Mouse (Mus musculus) heart, embryonic 10.5 days (tissue): ENCODE measurements at regions not wholly inside any gene's neighbourhood (a gene's known extent, or its start where the extent isn't known, plus 50 kb on each side); places are given as distances from the start of the nearest gene placed in this dataset.
"Not testable (repeated sequence)": the region's sequence is repeated elsewhere in the genome, so short reads cannot be mapped to it uniquely, and the experiment has no call there.

Experiments used
- DNase-seq: peaks from one replicate; pipeline ENCODE4 v3.0.0-alpha.2; 2017; ENCODE audit warnings: low spot score
- H3K27ac ChIP-seq: fragments of 300-500 bp; sonication (generic); 2 replicates; pipeline ENCODE4 v1.5.1; 2016; ENCODE audit warnings: mild to moderate bottlenecking
- H3K27me3 ChIP-seq: fragments of 300-500 bp; sonication (generic); 2 replicates; pipeline ENCODE4 v1.6.1; 2016; ENCODE audit warnings: mild to moderate bottlenecking; ENCODE audit not compliant: poor library complexity, insufficient read depth, severe bottlenecking
- H3K36me3 ChIP-seq: fragments of 300-500 bp; sonication (generic); 2 replicates; pipeline ENCODE4 v1.6.1; 2016; ENCODE audit warnings: mild to moderate bottlenecking, moderate library complexity
- H3K4me1 ChIP-seq: fragments of 300-500 bp; sonication (generic); 2 replicates; pipeline ENCODE4 v1.6.1; 2016; ENCODE audit warnings: mild to moderate bottlenecking
- H3K4me3 ChIP-seq: fragments of 300-500 bp; sonication (generic); 2 replicates; pipeline ENCODE4 v1.5.1; 2016; ENCODE audit warnings: mild to moderate bottlenecking, moderate library complexity
- H3K9me3 ChIP-seq: fragments of 300-500 bp; sonication (generic); 2 replicates; pipeline ENCODE4 v1.6.1; 2016; ENCODE audit warnings: mild to moderate bottlenecking, moderate library complexity
- WGBS: fragments of 180-500 bp; shearing (Covaris S2); methylation state at CpG from one replicate; pipeline ENCODE4 v1.1.7; 2016; 5-methylcytosine and 5-hydroxymethylcytosine counted together

GRCm38 (mm10) chr8:8965983-8966657, 275.8 kb upstream of the Arglu1 start:
- Histone ChIP-seq H3K4me3 (no peak overlapping the region), H3K27me3 (no peaks in the 10 kb centered on the region), H3K36me3 (no peaks in the 10 kb centered on the region), H3K9me3 (no peaks in the 10 kb centered on the region), H3K4me1 (peaks cover 9% of the 10 kb centered on the region), H3K27ac (no peak overlapping the region)
- no peak for DNase-seq
- WGBS: 38% methylated on average over 10 of the region's 10 CpGs

GRCm38 (mm10) chr8:8960221-8960620, 269.9 kb upstream of the Arglu1 start:
- DNase-seq: no peak
- Histone ChIP-seq H3K27ac (no peak overlapping the region), H3K9me3 (no peaks in the 10 kb centered on the region), H3K36me3 (no peaks in the 10 kb centered on the region), H3K27me3 (no peaks in the 10 kb centered on the region), H3K4me3 (no peak overlapping the region), H3K4me1 (peaks cover 4% of the 10 kb centered on the region)
- 73% methylated on average over 3 of the region's 3 CpGs for WGBS

GRCm38 (mm10) chr8:8959787-8960093, 269.4 kb upstream of the Arglu1 start:
- H3K27ac ChIP-seq: no peak overlapping the region
- no peaks in the 10 kb centered on the region for H3K9me3 ChIP-seq
- DNase-seq: no peak
- H3K27me3 ChIP-seq: no peaks in the 10 kb centered on the region
- H3K36me3 ChIP-seq: no peaks in the 10 kb centered on the region
- 45% methylated on average over 1 of the region's 1 CpGs for WGBS
- H3K4me3 ChIP-seq: no peak overlapping the region
- peaks cover 4% of the 10 kb centered on the region for H3K4me1 ChIP-seq

- Histone ChIP-seq H3K27me3 (no peaks in the 10 kb centered on the region), H3K36me3 (no peaks in the 10 kb centered on the region), H3K4me1 (peaks cover 4% of the 10 kb centered on the region), H3K27ac (0 out of 2 replicates have a peak overlapping the region, but pooled peaks have one; percentile 10), H3K9me3 (no peaks in the 10 kb centered on the region), H3K4me3 (no peak overlapping the region)
- WGBS: 65% methylated on average over 8 of the region's 8 CpGs
- DNase-seq: no peak
These were observed 268.9 kb upstream of the Arglu1 start for GRCm38 (mm10) chr8:8959021-8959786.

GRCm38 (mm10) chr8:8958140-8958539, 267.8 kb upstream of the Arglu1 start:
- H3K27me3 ChIP-seq, H3K9me3 ChIP-seq, H3K4me1 ChIP-seq, H3K27ac ChIP-seq, H3K4me3 ChIP-seq, H3K36me3 ChIP-seq: not testable (repeated sequence)
- 67% methylated on average over 8 of the region's 8 CpGs for WGBS
- peak; percentile 31 for DNase-seq

GRCm38 (mm10) chr8:8952212-8952611, 261.9 kb upstream of the Arglu1 start:
- Histone ChIP-seq H3K9me3 (no peaks in the 10 kb centered on the region), H3K4me1 (peaks cover 10% of the 10 kb centered on the region; the same call in 1 of the 2 replicates), H3K36me3 (no peaks in the 10 kb centered on the region), H3K27ac (no peak overlapping the region; the same call in 1 of the 2 replicates), H3K4me3 (no peak overlapping the region), H3K27me3 (no peaks in the 10 kb centered on the region)
- no peak for DNase-seq
- 20% methylated on average over 4 of the region's 4 CpGs for WGBS

GRCm38 (mm10) chr8:8951186-8951585, 260.9 kb upstream of the Arglu1 start:
- 42% methylated on average over 9 of the region's 9 CpGs for WGBS
- peak; percentile 52 for DNase-seq
- Histone ChIP-seq H3K4me1 (peaks cover 10% of the 10 kb centered on the region; the same call in 1 of the 2 replicates), H3K27ac (no peak overlapping the region), H3K36me3 (no peaks in the 10 kb centered on the region), H3K4me3 (no peak overlapping the region), H3K27me3 (0 out of 2 replicates have a peak, but pooled peaks cover 5% of the 10 kb centered on the region), H3K9me3 (no peaks in the 10 kb centered on the region)

- peak; percentile 68 for DNase-seq
- H3K4me1 ChIP-seq: peaks cover 10% of the 10 kb centered on the region; the same call in 1 of the 2 replicates
- no peak overlapping the region for H3K4me3 ChIP-seq
- 21% methylated on average over 7 of the region's 7 CpGs for WGBS
- H3K36me3 ChIP-seq: no peaks in the 10 kb centered on the region
- no peaks in the 10 kb centered on the region for H3K9me3 ChIP-seq
- H3K27ac ChIP-seq: no peak overlapping the region
- 0 out of 2 replicates have a peak, but pooled peaks cover 5% of the 10 kb centered on the region for H3K27me3 ChIP-seq
These were observed 257.3 kb upstream of the Arglu1 start for GRCm38 (mm10) chr8:8947516-8948161.

- no peaks in the 10 kb centered on the region for H3K36me3 ChIP-seq
- 70% methylated on average over 6 of the region's 6 CpGs for WGBS
- H3K9me3 ChIP-seq: no peaks in the 10 kb centered on the region
These were observed 252.7 kb upstream of the Arglu1 start for GRCm38 (mm10) chr8:8942991-8943390.

GRCm38 (mm10) chr8:8940899-8941298, 250.6 kb upstream of the Arglu1 start:
- DNase-seq: peak; percentile 16
- H3K9me3 ChIP-seq: no peaks in the 10 kb centered on the region
- 89% methylated on average over 4 of the region's 4 CpGs for WGBS
- no peaks in the 10 kb centered on the region for H3K4me1 ChIP-seq
- H3K36me3 ChIP-seq: no peaks in the 10 kb centered on the region
- no peak overlapping the region for H3K27ac ChIP-seq
- no peaks in the 10 kb centered on the region for H3K27me3 ChIP-seq
- no peak overlapping the region for H3K4me3 ChIP-seq

More at GRCm38 (mm10) chr8:8942991-8943390, 252.7 kb upstream of the Arglu1 start:
- 0 out of 2 replicates have a peak, but pooled peaks cover 5% of the 10 kb centered on the region for H3K27me3 ChIP-seq
- H3K4me3 ChIP-seq: no peak overlapping the region
- H3K4me1 ChIP-seq: peaks cover 6% of the 10 kb centered on the region; the same call in 1 of the 2 replicates
- no peak for DNase-seq
- H3K27ac ChIP-seq: no peak overlapping the region

- Histone ChIP-seq H3K4me1 (no peaks in the 10 kb centered on the region), H3K27ac (no peak overlapping the region), H3K27me3 (no peaks in the 10 kb centered on the region), H3K36me3 (no peaks in the 10 kb centered on the region), H3K4me3 (no peak overlapping the region), H3K9me3 (no peaks in the 10 kb centered on the region)
- DNase-seq: no peak
- 80% methylated on average over 7 of the region's 7 CpGs for WGBS
These were observed 248.2 kb upstream of the Arglu1 start for GRCm38 (mm10) chr8:8938536-8938935.

GRCm38 (mm10) chr8:8932466-8932865, 242.1 kb upstream of the Arglu1 start:
- Histone ChIP-seq H3K36me3 (no peaks in the 10 kb centered on the region), H3K4me3 (no peak overlapping the region), H3K27ac (no peak overlapping the region), H3K27me3 (no peaks in the 10 kb centered on the region), H3K9me3 (no peaks in the 10 kb centered on the region), H3K4me1 (no peaks in the 10 kb centered on the region)
- whole genome bisulfite sequencing: 82% methylated on average over 3 of the region's 3 CpGs
- no peak for DNase-seq

GRCm38 (mm10) chr8:8931746-8932145, 241.4 kb upstream of the Arglu1 start:
- H3K4me3 ChIP-seq: no peak overlapping the region
- H3K27ac ChIP-seq: no peak overlapping the region
- no peaks in the 10 kb centered on the region for H3K27me3 ChIP-seq
- no peaks in the 10 kb centered on the region for H3K9me3 ChIP-seq
- no peak for DNase-seq
- no peaks in the 10 kb centered on the region for H3K4me1 ChIP-seq
- WGBS: 79% methylated on average over 6 of the region's 6 CpGs
- no peaks in the 10 kb centered on the region for H3K36me3 ChIP-seq
